Mouse (Mus musculus): ENCODE data around the gene Mnx1.
"Not testable (repeated sequence)": the region's sequence is repeated elsewhere in the genome, so short reads cannot be mapped to it uniquely, and the experiment has no call there.

The Mnx1 gene

GRCm38 (mm10) chr5:29470271-29470670 lies 8.0 kb downstream of the Mnx1 start:
- no peak for ATAC-seq (ENCODE audit: insufficient number of reproducible peaks, low FRiP score, low TSS enrichment)

- ATAC-seq (ENCODE audit: insufficient number of reproducible peaks, low FRiP score, low TSS enrichment) = no peak
Observed at GRCm38 (mm10) chr5:29469501-29469900, 8.8 kb downstream of the Mnx1 start.

GRCm38 (mm10) chr5:29468351-29469065 lies 9.8 kb downstream of the Mnx1 start:
- no peak for ATAC-seq (ENCODE audit: insufficient number of reproducible peaks, low FRiP score, low TSS enrichment)

- ATAC-seq (ENCODE audit: insufficient number of reproducible peaks, low FRiP score, low TSS enrichment) = no peak
Observed at GRCm38 (mm10) chr5:29467489-29468350, 10.6 kb downstream of the Mnx1 start.

GRCm38 (mm10) chr5:29462943-29463686 lies 15.2 kb downstream of the Mnx1 start:
- ATAC-seq (ENCODE audit: insufficient number of reproducible peaks, low FRiP score, low TSS enrichment) = no peak

- ATAC-seq (ENCODE audit: insufficient number of reproducible peaks, low FRiP score, low TSS enrichment) = no peak
Observed at GRCm38 (mm10) chr5:29456895-29457656, 21.2 kb downstream of the Mnx1 start.

GRCm38 (mm10) chr5:29452352-29452751 lies 25.9 kb downstream of the Mnx1 start:
- no peak for ATAC-seq (ENCODE audit: insufficient number of reproducible peaks, low FRiP score, low TSS enrichment)

GRCm38 (mm10) chr5:29445275-29445674 lies 33.0 kb downstream of the Mnx1 start:
- ATAC-seq (ENCODE audit: insufficient number of reproducible peaks, low FRiP score, low TSS enrichment) = no peak

GRCm38 (mm10) chr5:29436728-29437127 lies 41.5 kb downstream of the Mnx1 start:
- ATAC-seq (ENCODE audit: insufficient number of reproducible peaks, low FRiP score, low TSS enrichment) = not testable (repeated sequence)

GRCm38 (mm10) chr5:29435491-29435890 lies 42.8 kb downstream of the Mnx1 start:
- ATAC-seq (ENCODE audit: insufficient number of reproducible peaks, low FRiP score, low TSS enrichment) = no peak

- ATAC-seq (ENCODE audit: insufficient number of reproducible peaks, low FRiP score, low TSS enrichment) = peak; percentile 66
Observed at GRCm38 (mm10) chr5:29434872-29435358, 43.4 kb downstream of the Mnx1 start.

- ATAC-seq (ENCODE audit: insufficient number of reproducible peaks, low FRiP score, low TSS enrichment) = peak; percentile 98
Observed at GRCm38 (mm10) chr5:29434228-29434871, 43.9 kb downstream of the Mnx1 start, which contains the start of gene Nom1. TSS of gene Nom1 (plus strand) at chr5:29434664.

- ATAC-seq (ENCODE audit: insufficient number of reproducible peaks, low FRiP score, low TSS enrichment) = not testable (repeated sequence)
Observed at GRCm38 (mm10) chr5:29423330-29423729, 54.9 kb downstream of the Mnx1 start.
